Mouse (Mus musculus) right cerebral cortex, postnatal 10 days (tissue): ENCODE measurements around the gene Itprip.

ENCODE experiments used
- DNase-seq, 2 experiments: peaks; one replicate each; pipeline ENCODE4 v3.0.0; 2021; ENCODE audit warnings: low spot score in 2 of 2

Itprip gene

DNA sequence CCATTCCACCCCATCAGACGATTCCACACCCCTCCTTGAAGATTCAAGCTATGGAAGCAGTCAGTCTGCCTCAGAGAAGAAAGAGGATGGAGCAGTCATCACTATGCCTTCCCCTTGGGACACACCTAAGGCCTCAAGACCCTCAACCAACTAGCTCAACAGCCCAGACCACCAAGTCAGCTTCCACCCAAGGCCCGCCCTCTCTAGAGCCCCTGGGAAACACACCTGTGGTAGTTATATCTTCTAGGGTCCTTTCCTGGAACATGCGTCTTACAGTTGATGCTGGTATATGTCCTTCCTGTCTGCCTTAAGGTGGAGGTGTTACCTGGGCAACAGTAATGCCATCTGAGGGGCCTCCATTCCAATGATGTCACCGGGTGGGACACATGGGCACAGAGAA lies 4.9 kb downstream of the Itprip start:
- no peak for DNase-seq

DNA sequence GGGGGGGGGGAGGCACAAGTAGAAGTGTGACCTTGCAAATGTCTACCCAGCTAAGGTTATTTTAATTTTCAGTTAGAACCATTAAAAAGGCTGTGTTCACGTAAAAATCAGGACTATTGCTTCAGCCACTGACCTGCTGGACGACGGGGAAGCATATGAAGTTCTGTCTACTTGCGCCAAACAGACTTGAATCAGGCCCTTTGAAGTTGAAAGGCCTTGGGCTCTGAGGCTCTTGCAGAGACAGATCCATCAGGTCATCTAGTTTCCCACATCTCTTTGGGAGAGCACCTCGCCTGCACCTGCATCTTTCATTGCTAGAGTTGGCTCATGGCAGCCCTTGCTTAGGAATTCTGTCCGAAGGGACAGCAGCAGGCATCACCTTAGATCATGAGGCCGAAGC lies 5.8 kb downstream of the Itprip start:
- DNase-seq = no peak

DNA sequence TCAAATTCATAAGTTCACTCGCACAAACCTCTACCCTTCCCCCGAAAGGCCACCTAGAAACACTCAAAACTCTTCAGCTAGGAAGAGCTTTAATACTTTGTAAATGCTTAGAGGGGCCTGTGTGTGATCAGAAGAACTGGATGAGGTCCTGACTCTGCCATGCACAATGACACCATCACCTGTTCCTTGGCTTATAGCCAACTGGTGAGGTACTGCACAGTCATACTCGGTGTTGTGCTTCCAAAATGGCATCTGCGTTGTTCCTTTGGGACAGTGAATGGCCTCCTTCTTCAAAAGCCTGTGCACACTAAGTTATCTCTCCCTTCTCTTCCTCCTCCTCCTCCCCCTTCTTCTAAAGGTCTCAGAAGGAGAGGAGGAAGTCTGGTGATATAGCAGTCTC lies 8.3 kb downstream of the Itprip start:
- DNase-seq = no peak

DNA sequence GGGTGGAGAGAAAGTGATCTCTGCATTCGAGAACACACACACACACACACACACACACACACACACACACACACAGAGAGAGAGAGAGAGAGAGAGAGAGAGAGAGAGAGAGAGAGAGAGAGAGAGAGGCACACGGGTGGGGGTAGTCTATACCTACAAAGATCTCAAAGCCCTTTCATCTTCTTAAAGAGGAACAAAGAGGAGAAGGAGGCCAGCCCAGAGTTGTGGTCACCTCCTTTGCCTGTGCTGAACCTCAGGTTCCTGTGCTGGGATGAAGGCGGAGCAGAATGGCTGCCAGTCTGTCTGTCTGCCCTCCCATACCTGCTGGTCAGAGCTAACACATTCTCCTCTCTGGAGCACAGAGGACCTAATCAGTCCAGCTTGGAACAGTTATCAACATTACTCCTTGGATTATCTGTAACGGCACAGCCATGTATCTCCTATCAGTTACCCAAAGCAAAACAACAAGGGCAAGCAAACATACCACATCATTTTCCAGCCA lies 8.9 kb downstream of the Itprip start:
- DNase-seq = no peak

DNA sequence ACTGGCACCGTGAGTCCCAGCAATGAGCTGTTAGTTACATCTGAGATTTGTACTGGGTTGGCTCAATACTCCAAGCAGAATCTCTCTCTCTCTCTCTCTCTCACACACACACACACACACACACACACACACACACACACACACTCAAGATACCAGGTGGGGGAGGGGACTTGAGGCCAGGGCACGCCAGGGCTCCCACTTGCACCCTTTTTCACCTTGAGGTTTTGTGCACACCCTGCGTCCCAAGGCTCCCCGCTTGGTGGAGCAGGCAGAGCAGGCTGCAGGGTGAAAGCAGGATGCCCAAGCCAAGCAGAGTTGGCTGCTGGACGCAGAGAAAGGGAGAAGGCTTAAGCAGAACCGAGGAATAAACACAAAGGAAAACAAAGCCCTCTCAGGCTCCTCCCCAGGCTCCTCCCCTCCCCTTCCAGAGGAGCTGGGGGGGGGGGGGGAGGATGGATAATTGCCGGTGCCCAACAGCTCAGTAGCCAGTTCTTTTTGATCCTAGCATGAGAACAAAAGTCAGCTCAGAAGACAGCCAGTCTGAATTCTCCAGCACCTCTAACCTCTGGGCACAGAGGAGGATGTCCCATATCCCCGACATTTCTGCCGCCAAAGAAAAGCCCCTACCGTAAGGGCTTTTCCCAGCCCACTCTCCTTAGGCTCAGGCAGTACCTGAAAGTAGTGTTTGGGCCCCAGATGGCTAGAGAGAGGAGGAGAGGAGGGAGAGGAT lies 9.5 kb downstream of the Itprip start:
- DNase-seq = no peak

DNA sequence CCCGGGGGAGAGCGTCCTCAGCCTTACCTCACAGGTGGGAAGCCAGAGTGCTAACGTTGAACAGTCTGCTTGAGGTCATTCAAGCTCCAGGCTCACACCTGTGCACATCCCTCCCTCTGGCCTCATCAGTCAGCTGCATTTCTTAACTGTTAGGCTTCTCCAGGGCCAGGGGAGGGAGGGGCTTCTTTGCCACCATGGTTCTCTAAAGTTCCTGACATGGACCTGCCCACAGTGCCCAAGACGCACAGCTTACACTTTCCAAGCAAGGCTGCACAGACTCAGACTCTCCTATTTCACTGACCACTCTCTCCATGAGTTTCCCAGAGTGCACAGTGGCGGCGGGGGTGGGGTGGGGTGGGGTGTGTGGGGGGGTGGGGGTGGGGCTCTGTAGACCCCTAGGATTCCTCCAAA lies 10.1 kb downstream of the Itprip start:
- no peak for DNase-seq

DNA sequence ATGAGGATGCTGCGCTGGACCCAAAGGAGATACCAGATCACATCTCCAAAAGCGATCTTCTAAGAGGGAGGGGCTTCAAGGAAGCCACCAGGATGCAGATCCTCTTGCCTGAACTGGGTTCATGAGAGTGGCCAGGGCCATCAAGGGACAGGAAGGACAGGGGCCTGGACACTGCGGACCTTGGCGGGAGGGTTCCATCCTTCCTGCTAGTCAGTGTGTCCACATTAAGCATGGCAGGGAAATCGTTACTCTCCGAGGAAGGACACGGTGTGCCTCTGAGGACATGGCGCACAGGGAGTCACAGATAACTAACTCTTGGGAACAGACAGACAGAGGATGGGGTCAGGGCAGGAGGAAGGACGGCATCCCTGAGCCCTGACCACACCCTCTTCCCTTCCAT lies 11.5 kb downstream of the Itprip start:
- no peak for DNase-seq

DNA sequence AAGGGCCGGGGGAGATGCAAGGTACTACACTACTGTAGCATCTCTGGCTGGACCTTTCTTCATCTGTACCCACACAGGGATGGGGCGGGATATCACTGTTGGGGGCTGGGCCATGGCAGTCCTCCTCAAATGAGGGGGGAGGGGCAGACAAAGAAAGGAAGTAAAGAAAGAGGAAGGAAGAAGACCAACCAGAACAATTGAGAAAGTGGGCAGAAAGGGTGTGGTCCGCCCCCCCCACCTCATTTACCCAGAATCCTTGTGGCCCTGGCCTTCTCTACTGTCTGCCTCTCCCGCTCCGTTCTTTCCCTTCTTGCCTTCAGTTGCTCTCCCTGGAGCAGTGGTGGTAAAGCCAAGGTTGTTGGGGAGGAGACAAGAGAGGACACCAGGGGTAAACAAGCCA lies 13.5 kb downstream of the Itprip start:
- no peak for DNase-seq

DNA sequence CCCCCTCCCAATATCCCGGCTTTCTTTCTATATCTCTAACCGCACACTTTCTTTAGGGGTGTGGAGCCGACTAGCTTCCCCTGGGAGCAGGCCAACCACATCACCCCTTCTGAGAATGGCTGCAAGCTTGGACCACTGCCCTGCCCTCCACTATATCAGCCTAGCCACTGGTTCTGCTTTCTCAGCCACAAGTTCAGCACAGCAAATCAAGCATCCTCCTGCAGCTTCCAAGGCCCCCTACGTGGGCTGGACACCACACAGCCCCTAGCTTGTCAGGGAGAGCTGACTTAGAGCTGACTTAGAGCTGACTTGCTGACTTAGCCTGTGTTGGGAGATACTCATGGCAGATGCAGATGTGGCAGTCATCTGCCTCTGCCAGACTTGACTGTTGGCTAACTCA lies 14.0 kb downstream of the Itprip start:
- DNase-seq = no peak

DNA sequence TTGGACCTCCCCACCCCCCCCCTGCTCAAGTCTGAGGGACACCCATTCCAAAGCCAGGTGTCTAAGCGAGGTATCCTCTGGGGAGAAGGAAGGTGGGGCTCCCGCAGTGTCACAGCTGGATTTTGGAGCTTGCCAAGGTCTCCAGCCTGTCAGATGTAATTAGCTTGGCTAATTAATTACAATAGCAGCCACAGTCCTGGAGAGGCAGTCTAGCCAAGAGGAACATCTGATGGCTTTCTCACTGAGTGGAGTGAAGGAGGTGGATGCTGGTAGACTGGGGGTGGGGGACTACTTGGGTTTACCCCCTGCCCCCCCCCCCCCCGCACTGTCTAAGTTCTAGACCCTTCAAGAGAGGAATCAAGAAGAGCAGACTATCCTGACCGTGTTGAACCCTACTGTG lies 15.4 kb downstream of the Itprip start:
- no peak for DNase-seq

DNA sequence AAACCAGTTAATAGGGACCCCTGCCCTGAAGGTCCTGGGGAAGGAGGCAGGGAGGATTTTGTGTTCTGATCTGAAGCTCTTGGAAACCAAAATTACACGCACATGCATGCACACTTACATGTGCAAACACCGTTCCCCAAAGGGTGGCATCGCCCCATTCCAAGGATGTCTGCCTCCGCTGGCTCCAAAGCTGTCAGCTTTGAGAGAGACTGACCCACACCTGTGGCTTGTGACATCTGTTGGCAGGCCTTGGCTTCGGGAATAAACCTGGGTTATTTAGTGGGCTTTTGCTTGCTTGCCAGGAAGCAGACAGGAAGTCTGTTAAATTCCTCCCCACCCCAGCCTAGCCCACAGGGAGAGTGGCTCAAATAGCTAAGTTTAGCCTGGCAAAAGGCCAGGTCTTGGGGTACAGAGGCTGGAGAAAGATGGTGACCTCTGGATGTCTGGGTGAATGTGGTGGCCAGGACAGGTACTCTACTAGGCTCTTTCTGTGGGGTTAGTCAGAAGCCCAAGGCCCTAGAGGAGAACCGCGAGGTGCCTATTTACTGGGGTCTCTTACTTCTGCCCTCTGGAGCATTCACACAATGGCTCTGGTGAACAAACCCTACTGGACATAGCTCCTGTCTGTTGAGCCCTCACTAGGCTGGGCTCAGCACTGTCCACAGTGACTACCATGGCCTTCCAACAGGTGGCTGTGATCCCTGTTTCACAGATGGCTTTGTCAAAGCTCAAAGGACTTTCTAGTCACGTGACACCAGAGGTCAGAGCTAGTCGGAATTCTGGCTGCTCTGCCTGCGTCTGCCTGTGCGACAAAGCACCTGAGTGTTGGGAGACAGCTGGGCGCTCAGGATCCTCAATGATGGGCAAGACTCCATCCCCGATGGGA lies 16.5 kb downstream of the Itprip start:
- DNase-seq = no peak

DNA sequence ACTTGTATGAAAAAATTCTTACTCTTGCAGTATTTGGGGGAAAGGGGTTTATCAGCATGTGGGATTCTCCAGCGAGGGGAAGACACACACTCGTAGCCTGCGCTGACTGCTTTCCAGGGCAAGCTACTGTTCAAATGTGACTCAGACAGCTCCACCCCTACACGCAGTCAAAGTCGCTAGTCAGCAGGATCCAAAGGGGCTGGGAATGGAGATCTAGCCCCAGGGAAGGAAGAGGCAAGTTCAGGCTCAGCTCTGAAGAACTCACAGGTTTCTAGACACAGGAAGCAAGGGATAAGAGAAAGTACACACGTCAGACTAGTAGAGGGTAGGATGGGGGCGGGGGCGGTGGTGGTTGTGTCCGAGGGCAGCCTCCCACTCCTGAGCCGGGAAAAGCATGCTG lies 18.5 kb downstream of the Itprip start:
- DNase-seq = no peak

DNA sequence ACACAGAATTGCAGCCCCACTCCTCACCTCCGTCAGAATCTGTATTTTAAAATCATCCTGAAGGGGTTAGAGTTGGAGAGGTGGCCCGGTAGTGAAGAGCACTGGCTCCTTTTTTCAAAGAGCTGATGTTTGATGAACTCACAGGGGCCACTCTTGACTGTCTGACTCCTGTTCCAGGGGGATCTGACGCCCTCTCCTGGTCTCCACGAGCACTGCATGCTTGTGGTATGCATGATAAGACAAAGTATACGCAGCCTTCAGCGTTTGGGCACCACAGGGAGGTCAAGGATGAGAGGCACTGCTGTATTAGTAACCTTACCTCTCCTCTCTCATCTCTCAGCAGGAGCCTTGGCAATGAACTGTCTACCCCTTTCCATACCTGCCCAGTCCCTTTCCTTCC lies 19.1 kb downstream of the Itprip start:
- no peak for DNase-seq

DNA sequence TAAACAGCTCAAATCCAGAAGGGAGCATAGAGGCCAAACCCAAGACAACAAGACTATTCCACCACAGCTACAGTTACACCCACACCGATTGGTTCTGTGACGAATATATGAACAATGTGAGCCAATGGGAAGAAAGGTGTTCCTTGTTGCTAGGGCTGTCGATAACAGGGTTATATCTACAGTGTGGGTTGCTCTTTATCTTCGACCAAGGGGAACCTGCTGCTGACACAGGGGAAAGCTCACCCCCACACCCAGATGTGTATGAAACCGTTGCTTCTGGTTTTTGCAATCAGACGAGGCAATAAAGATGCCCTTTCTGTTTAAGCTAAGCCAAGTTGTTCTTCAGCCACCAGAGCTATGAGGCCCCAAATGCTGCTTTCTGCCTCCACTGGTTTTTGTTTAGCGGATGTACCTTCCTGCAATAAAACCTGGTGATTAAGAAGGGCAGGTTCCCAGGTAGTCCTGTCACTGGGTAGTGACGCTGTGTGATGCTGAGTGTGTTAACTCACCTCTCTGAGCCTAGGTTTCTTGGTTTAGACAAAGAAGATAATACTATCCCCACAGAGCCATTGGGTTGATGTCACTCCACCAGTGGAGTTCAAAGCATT lies 20.5 kb downstream of the Itprip start:
- DNase-seq = no peak

DNA sequence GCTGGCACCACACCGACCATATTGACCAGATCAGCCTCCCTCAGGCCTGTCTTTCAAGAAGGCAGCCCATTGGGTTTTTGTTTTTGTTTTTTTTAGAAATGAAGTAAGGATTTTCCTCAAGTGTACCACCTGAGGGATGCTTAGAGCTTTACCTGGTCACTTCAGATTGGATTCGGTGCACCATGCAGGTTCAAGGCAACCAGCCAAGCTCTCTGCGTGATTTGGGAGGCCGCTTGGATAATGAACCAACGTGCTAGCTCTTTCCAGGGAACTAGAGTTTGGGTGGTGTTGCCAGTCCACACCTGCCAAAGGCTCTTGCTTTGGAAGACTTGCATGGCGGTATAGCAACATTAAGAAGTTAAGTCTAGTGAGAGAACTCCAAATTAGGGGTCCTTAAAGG lies 26.0 kb downstream of the Itprip start:
- DNase-seq = no peak

DNA sequence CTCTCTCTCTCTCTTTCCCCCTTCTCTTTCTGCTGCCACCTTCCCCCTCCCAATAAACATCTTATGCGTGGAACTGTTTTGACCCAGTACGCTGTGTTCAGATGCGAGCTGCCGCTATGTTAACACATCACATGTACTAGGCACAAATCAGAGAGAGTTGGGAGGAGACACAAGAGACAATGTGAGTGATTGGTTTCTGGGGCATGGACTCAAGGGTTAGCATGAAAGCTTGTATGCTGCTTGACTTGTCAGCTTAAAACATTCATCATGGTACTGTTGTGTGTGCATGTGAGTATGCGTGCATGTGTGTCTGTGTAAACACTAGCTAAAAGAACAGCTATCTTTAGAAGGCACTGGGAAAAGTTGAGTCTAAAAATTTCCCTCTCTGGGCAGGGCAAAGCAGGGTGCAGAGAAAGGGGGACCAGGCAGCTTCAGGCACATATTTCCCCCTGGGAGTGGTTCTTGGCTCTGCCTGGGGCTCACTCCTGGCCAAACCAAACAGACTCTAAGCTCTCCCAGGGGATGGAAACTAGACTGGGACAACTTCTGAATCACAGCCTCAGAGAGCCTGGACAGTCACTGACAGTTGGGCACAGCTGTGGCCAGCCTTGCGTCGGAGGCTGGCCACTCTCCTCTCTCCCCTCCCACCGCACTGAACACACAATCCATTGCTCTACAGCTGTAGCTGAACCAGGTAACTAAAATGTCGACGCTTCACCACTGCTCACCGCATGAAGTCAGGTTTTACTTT lies 27.4 kb downstream of the Itprip start:
- DNase-seq = no peak

DNA sequence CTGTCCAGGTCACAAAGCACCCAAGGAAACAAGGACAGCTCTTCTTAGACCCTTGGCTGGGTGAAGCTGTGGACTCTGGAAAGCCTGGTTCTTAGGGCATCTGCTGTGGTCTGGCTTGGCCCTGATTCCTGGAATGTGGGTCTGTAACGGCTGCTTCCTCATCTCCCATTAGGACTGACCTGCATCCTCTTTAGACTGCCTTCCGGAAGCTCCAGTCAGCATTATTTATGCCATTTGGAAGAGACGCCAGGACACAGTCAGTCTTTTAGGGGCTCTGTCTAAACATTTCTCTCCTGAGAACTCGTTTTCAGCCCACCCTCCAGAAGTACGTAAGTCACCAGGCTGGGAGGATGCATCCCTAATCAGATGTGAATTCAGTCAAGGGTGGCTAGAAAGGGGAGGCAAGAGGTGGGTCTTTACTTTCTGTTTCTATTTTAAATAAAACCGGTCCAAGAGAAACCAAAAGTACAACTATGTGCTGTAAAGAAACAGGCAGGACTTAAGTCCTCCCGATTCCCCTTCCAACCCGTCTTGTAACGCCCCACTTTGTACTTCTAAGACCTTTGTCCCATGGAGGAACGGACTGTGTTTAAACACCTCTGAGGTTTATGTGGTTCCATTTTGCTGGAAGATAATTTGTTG lies 28.5 kb downstream of the Itprip start:
- DNase-seq = no peak

DNA sequence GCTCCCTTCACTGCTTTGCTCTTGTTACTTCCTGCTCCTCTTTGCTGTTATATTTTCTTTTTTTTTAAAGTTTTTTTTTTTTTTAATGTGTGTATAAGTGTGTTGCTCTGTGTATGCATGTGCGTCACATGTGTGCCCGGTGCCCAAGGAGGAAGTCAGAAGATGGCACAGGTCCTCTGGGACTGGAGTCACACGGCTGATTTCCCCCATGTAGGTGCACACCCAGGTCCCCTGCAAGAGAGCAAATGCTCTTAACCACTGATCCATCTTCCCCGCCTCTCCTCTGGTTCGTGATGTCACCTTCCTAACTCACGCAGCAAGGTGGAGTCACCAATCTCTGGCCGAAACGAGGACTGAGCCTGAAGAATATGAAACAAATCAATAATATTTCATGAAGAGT lies 31.1 kb downstream of the Itprip start:
- no peak for DNase-seq

DNA sequence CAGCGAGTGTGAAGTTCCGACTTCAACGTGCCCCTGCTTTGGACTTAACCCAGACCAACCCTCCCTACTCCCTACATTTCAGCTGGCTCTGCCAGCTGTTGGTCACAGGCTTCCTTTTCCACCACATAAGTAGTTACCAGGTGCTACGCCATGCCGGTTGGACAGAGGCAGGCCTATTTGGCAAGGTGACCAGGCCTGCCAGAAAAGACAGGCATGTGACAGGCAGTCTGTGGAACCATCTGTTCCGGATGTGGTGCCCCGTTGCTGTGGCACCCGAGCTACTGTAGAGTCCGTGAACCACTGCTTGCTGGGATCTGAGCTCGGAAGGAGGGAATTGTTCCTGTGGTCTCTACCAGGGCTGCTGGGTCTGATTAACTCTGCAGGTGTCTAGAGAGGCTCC lies 31.7 kb downstream of the Itprip start:
- DNase-seq = peak; percentile 35 to 58

DNA sequence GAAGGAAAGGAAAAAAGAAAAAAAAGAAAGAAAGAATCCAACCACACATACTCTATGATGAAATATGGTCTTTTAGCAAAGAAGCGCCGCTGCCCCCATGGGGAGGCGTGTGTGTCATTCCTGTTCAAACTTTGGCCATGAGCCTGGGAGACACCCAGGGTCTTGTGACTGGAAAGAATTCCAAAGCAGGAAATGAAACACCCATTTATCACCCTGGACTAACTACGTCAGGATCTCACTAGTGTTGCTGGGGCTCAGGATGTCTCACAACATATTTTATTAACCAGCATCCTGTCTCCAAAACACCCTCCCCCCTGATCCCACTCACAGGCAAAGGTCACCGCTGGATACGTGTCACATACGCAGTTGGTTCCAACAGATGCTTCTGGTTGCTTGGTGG lies 32.5 kb downstream of the Itprip start:
- DNase-seq = no peak

DNA sequence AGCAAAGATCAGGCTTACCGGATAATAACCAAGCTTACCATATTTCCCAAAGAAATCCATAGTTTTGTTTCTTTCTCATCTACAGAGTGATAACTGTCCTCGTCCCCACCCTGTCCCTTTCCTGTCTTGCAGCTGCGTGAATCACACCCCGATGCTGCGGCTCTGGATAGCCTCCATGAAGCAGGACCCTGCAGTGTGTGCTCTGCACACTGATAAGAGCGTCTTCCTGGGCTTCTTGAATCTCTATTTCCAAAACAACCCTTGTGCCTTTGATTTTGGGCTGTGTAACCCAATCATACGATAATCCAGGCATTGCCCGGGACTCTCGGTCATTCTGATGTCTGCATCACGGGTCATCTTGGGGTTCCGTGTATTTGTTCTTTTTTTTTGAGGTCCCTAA lies 33.2 kb downstream of the Itprip start:
- DNase-seq = no peak
